Mouse (Mus musculus) urinary bladder, adult 2 months (tissue): ENCODE measurements around the gene Olfr1441. TPM values are rescaled to one million over a fixed set of nuclear protein-coding genes. Genes with fewer than 3 reads are reported as not detected.

Experiments used
- DNase-seq: peaks from one replicate; pipeline ENCODE4 v3.0.0; 2022; ENCODE audit warnings: low spot score
- polyA plus RNA-seq: library from polyadenylated mRNA; depleted of rRNA; stranded (reverse); fragments of >200 nt; gene quantifications from 2 replicates; pipeline ENCODE4 v1.2.3, GENCODE M21; 2012; rRNA removed

Olfr1441 gene
- polyA plus RNA-seq, 1 experiment, result not detected

DNA sequence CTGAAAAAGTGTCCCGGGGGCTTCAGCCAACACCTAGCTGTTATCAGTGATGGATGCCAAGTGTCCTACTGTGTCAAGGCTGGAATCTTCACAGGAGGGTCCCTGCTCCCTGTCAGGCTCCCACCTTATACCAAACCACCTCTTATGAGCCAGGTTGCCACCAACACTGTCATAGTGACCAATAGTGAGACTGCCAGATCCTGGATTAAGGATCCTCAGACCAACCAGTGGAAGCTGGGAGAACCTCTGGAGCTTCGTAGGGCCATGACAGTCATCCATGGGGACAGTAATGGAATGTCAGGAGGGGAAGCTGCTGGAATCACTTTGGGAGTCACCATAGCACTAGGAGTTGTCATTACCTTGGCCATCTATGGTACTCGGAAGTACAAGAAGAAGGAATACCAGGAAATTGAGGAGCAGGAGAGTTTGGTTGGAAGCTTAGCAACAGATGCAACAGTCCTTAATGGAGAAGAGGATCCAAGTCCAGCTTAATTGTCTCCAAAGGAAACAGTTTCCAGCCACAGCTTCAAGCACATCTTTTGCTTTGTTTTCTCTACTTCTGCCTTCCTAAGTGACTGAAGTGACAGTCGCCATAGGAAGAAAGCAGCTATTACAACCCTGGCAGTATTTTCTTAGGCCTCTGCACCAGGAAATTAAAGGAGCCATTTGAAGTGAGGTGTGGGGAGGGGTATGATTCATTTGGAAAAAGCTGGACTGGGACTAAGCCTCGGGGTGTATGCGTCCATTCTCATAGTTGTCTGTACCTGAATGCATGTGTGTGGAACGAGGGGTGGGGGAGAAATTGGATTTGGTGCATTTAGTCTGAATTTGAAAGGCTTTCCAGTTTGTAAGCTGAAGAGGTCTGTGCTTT is 45.9 kb downstream of the Olfr1441 start:
- no peak for DNase-seq

DNA sequence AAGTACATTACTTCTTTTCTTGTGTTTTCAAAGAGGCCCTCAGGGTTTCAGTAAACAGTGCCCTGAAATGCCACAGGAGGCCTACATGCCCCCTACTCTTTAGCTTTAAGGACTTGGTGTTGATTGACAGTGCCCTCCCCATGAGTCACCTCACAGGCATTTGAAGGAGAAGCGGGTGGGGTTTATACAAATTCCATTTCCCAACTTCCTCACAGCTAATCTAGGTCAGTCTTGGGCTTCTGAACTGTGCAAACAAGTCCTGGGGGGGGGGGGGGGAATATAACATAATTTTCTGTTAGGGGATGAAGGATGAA is 46.4 kb downstream of the Olfr1441 start:
- no peak for DNase-seq

DNA sequence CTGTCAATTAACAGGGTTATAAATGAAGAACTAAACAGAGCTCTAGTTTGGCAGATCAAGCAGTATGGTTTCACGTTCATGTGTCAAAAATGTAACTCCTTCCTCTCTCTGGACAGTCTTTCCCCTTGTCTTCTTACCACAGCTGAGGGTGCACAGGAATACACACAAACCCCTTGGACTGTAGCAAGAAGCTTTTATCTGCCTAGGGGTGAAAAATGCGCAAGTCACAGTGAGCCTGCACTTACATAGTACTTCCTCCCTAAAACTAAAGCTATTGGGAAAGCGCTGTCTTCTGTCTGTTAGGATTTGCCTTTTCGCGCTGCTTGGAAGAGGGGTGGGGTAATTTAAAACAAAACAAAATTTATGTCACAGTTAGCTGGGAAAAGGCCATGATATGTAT is 46.9 kb downstream of the Olfr1441 start:
- DNase-seq, result no peak

DNA sequence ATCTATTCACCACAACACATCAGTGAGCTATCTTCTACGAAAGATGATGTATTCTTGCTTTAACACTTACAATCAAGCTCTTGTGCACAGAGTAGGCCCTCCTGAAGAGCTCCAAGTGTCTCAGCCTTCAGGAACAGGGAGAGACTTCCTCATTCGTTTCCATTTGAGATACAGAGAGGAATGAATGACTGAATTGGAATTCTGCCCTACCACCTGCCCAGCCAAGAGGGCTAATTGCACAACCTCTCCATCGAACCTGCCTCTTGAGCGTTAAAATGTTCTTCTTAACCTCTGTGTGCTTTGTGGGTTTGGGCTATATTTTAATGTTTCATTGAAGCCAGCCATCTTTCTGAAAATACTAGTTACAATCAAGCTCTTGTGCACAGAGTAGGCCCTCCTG is 47.4 kb downstream of the Olfr1441 start:
- DNase-seq, result no peak

DNA sequence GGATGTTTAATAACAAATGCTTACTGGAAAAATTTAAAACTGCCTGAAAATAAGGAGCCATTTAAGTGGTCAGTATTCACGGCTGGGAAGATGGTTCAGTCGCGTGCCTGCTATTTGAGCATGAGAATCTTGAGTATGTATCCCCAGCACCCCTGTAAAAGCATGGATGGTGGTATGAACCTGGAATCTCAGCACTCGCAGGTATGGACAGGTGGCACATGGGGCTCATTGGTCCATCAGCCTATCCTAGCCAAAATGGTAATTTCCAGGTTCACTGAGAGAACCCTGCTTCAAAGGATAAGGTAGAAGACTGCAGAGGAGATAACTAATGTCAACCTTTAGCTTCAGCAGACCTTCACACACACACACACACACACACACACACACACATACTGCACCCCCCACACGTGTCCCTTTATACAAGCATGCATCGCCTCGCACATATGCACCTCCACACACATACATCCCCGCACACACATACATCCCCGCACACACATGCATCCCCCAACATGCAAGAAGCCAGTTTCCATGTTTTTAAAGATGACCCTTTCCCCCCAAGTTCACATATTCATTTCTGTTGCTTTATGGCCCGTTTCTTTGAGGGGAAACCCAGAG is 48.4 kb downstream of the Olfr1441 start:
- DNase-seq, result no peak

DNA sequence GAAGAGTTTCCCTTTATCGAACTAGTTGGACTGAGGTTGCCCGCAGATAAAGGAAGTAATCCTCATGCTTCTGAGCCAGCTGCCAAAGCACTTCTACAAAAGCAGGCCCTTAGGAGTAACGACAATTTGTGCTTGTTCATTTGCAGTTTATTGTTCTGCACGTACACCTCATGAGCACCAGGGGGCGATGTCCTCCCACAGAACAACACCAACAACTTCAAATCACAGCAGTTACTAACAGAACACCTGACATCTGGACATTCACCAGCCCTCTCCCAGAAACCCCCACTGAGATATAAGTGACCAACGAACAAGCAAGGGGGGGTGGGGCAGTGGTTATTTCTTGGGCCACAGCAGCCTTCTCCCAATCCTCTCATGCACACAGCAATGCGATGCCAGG is 49.0 kb downstream of the Olfr1441 start:
- no peak for DNase-seq

DNA sequence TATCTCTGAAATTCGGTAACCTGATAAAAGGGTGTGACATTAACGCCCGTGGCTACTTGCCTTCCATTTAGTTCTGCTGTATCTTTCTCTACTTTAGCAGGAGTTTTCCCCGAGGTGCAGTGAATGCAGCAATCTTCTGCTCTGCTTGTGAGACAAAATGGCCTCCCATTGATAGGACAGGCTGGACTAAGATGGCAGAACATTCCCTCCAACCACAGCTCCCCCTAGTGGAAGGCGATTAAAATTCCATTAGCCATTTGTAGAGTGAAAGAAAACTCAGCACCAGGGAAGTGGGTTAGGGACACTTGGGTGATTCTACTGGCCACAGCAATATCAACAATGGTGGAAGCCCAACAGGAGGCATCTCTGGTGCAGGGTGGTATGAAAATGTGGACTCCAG is 50.2 kb downstream of the Olfr1441 start:
- no peak for DNase-seq

DNA sequence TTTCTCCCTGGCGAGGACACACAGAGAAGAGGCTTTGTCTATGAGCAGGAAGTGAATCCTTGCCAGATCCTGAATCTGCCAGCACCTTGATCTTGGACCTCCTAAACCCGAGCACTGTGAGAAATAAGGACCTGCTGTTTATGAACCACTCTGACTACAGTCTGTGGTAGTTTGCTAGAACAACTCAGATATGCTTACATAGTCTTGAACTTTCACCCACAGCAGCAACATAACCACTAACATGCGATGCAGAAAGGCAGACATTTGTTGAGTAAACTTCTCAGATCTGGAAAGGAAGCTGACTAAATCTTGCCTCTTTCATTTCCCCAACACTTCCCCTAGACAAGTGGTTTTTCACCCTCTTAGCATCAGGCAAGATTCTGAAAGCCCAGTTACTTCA is 54.6 kb downstream of the Olfr1441 start:
- no peak for DNase-seq

DNA sequence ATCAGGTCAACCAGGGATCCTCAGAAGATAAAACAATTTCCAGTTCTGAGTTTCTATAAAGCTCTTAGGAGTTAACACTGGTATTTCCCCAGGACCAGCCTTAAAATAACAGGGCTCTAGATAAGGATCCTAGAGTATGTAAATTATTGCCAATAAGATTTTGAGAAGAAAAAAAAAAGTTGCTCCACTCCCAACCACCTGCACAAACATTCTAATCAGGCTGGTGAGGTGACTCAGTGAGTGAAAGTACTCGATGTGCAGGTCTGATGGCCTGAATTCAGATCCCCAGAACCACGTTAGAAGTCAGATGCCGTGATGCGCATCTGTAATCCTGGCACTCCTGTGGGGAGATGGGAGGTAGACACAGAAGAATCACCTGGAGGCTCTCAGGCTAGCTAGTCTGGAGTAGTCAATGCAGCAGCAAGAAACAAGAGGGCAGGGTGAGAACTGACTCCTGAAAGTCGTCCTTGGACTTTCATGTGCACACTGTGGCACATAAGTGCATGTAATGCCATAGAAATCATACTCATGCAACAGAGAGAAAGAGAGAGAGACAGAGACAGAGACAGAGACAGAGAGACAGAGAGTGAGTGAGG is 55.2 kb downstream of the Olfr1441 start:
- DNase-seq, result no peak

Other genes starting within 250 kb of the Olfr1441 start
- not detected in 2 replicates for gene Olfr1555-ps1, start 247.3 kb upstream of the Olfr1441 start, polyA plus RNA-seq
- gene Olfr1431, start 216.8 kb upstream of the Olfr1441 start, polyA plus RNA-seq, result not detected in 2 replicates
- gene Olfr1432, start 184.8 kb upstream of the Olfr1441 start, polyA plus RNA-seq, result not detected in 2 replicates
- not detected in 2 replicates for gene Olfr262, start 175.8 kb upstream of the Olfr1441 start, polyA plus RNA-seq
- not detected in 2 replicates for gene Olfr235, start 156.4 kb upstream of the Olfr1441 start, polyA plus RNA-seq
- gene Olfr1434, start 137.6 kb upstream of the Olfr1441 start, polyA plus RNA-seq, result not detected in 2 replicates
- gene Olfr1436, start 118.3 kb upstream of the Olfr1441 start, polyA plus RNA-seq, result not detected in 2 replicates
- gene Olfr1437, start 92.3 kb upstream of the Olfr1441 start, polyA plus RNA-seq, result not detected in 2 replicates
- gene Olfr1438-ps1, start 81.5 kb upstream of the Olfr1441 start, polyA plus RNA-seq, result not detected in 2 replicates
- not detected in 2 replicates for gene Olfr1440, start 30.2 kb upstream of the Olfr1441 start, polyA plus RNA-seq
- not detected in 2 replicates for gene Pfpl, start 10.5 kb downstream of the Olfr1441 start, polyA plus RNA-seq
- gene Mpeg1, start 43.3 kb downstream of the Olfr1441 start, polyA plus RNA-seq, result 11.6 and 15.2 TPM in 2 replicates
- 12.6 and 16.8 TPM in 2 replicates for gene Dtx4, start 84.0 kb downstream of the Olfr1441 start, polyA plus RNA-seq
- 5.8 and 6.2 TPM in 2 replicates for gene Fam111a, start 128.3 kb downstream of the Olfr1441 start, polyA plus RNA-seq
- not detected in 2 replicates for gene Gm4952, start 182.5 kb downstream of the Olfr1441 start, polyA plus RNA-seq
- gene Glyat, start 215.9 kb downstream of the Olfr1441 start, polyA plus RNA-seq, result 0.14 and 0.15 TPM in 2 replicates